Mouse (Mus musculus) limb, embryonic 15.5 days (tissue): ENCODE results near the gene Srms. TPM values are rescaled to one million over a fixed set of nuclear protein-coding genes. Genes with fewer than 3 reads are reported as not detected.
"Not testable (repeated sequence)": the region's sequence is repeated elsewhere in the genome, so short reads cannot be mapped to it uniquely, and the experiment has no call there.

Experiments used
- ATAC-seq: fragments of 200-750 bp; cut with Nextera tagmentation; 2 replicates; pipeline ENCODE4 v1.8.0; 2017; ENCODE audit warnings: low read depth, moderate TSS enrichment; ENCODE audit not compliant: insufficient number of reproducible peaks, low FRiP score, low TSS enrichment
- H3K27ac ChIP-seq: fragments of 300-500 bp; sonication (generic); 2 replicates; pipeline ENCODE4 v1.5.1; 2015; ENCODE audit warnings: moderate library complexity, mild to moderate bottlenecking, inconsistent platforms
- H3K27me3 ChIP-seq: fragments of 300-500 bp; sonication (generic); 2 replicates; pipeline ENCODE4 v1.6.1; 2015; ENCODE audit warnings: inconsistent platforms
- H3K36me3 ChIP-seq: fragments of 300-500 bp; sonication (generic); 2 replicates; pipeline ENCODE4 v1.6.1; 2015; ENCODE audit warnings: inconsistent platforms
- H3K4me1 ChIP-seq: fragments of 300-500 bp; sonication (generic); 2 replicates; pipeline ENCODE4 v1.6.1; 2015; ENCODE audit warnings: inconsistent platforms
- H3K4me2 ChIP-seq: fragments of 300-500 bp; sonication (generic); 2 replicates; pipeline ENCODE4 v1.6.1; 2015; ENCODE audit warnings: mild to moderate bottlenecking, inconsistent platforms
- H3K4me3 ChIP-seq: fragments of 300-500 bp; sonication (generic); 2 replicates; pipeline ENCODE4 v1.5.1; 2015; ENCODE audit warnings: mild to moderate bottlenecking, inconsistent platforms
- H3K9ac ChIP-seq: fragments of 300-500 bp; sonication (generic); 2 replicates; pipeline ENCODE4 v1.6.1; 2015; ENCODE audit warnings: inconsistent platforms
- H3K9me3 ChIP-seq: fragments of 300-500 bp; sonication (generic); 2 replicates; pipeline ENCODE4 v1.6.1; 2016; ENCODE audit warnings: inconsistent platforms
- WGBS: fragments of 180-500 bp; shearing (Covaris S2); methylation state at CpG from one replicate; pipeline ENCODE4 v1.1.7; 2015; 5-methylcytosine and 5-hydroxymethylcytosine counted together
- polyA plus RNA-seq: library from polyadenylated mRNA; unstranded; fragments of >200 nt; fragmentation: Nextera tagmentation; extraction: Ambion mirVana; gene quantifications from 2 replicates; pipeline ENCODE4 v1.2.1, GENCODE M21; 2015

Gene Srms
- polyA plus RNA-seq, 1 experiment from 2014 or later = 0.26 TPM

GRCm38 (mm10) chr2:181216037-181216436, 3.1 kb upstream of the Srms start:
- peaks cover 34% of the 10 kb centered on the region for H3K27me3 ChIP-seq
- no peak overlapping the region for H3K9ac ChIP-seq
- H3K4me3 ChIP-seq = no peak overlapping the region
- peaks cover 25% of the 10 kb centered on the region for H3K4me1 ChIP-seq
- H3K4me2 ChIP-seq = no peak overlapping the region
- ATAC-seq = no peak
- H3K36me3 ChIP-seq = no peaks in the 10 kb centered on the region
- no peak overlapping the region for H3K27ac ChIP-seq
- H3K9me3 ChIP-seq = no peaks in the 10 kb centered on the region
- 84% methylated on average over 6 of the region's 6 CpGs for WGBS

DNA sequence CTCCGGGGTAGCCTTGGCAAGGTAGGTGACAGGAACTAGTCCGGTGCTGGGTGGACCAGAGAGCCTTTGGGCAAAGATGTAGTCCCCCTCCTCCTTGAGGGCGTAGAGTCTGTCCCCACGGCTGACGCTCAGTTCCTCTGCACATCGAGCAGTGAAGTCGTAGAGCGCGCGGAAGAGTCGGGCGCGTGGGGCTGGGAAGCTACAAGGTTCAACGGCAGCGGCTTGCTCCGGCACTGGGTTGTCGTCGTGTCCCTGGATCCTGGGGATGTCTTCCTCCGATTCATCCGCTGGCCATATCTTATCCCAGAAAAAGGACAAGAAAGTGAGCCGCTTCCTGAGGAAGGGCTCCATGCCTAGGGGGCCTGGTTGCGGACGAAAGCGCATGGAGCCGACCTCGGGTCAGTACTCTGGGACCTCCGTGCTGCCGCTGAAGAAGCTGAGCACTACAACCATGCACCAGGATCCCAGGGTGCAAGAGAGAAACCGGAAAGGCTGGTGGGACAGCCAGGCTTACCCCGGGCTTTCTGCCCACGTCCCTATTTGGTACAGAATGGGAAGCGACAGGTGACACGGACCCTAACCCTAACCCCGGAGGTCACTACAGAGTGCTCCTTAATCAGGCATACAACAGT, 480 bp downstream of the Srms start:
- Histone ChIP-seq H3K9me3 (no peaks in the 10 kb centered on the region), H3K4me2 (peak overlapping the region; percentile 40), H3K9ac (no peak overlapping the region), H3K4me1 (peaks cover 14% of the 10 kb centered on the region), H3K27ac (no peak overlapping the region), H3K27me3 (peaks cover 39% of the 10 kb centered on the region), H3K4me3 (peak overlapping the region; percentile 25), H3K36me3 (no peaks in the 10 kb centered on the region)
- no peak for ATAC-seq
- WGBS = 3% methylated on average over 34 of the region's 34 CpGs

DNA sequence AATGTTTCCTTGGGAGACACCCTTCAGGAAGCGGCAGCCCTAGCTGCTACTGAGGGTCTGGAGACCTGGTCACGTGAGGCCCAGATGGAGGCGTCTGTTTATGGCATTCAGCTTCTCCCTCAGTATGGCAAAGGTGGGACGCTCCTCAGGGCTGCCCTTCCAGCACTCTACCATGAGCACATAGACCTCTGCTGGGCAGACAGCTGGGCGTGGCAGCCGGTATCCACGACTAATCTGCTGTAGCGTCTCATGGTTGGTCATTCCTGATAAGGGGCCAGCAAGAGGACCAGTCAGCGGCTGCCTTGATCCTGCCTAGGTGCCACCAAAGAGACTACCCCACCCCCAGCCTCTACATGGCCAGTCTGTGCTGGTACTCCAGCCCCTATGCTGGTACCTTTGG, 6.9 kb downstream of the Srms start:
- Histone ChIP-seq H3K4me1 (no peaks in the 10 kb centered on the region), H3K36me3 (no peaks in the 10 kb centered on the region), H3K9ac (no peak overlapping the region), H3K27ac (no peak overlapping the region), H3K4me3 (no peak overlapping the region), H3K9me3 (no peaks in the 10 kb centered on the region), H3K4me2 (no peak overlapping the region), H3K27me3 (peaks cover 6% of the 10 kb centered on the region)
- 78% methylated on average over 9 of the region's 9 CpGs for WGBS
- ATAC-seq = no peak

DNA sequence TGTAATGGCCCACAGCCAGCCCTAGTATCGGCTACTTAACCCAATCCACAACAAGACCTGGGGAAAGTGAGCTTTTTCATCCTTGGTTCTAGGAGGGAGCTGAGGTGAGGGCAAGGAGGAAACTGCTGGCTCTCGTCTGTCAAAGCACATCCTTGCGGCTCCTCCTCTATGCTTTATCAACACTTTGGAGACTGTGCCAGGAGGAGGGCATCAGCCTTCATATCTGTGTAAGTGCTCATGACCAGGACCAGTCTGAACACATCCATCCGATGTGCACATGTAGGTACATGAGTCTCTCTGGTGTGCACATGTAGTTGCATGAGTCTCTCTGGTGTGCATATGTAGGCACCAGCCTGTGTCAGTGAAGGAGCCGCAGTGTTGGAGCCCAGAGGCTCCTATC, 7.3 kb downstream of the Srms start:
- no peak for ATAC-seq
- 81% methylated on average over 5 of the region's 5 CpGs for WGBS

GRCm38 (mm10) chr2:181202886-181203285, 10.1 kb downstream of the Srms start:
- Histone ChIP-seq H3K27me3 (no peaks in the 10 kb centered on the region), H3K4me1 (no peaks in the 10 kb centered on the region), H3K36me3 (no peaks in the 10 kb centered on the region), H3K4me3 (no peak overlapping the region), H3K27ac (no peak overlapping the region), H3K4me2 (no peak overlapping the region), H3K9me3 (no peaks in the 10 kb centered on the region), H3K9ac (no peak overlapping the region)
- WGBS = 81% methylated on average over 6 of the region's 6 CpGs
- ATAC-seq = no peak

More for the DNA sequence above, 7.3 kb downstream of the Srms start:
- no peak overlapping the region for H3K27ac ChIP-seq
- 0 out of 2 replicates have a peak, but pooled peaks cover 3% of the 10 kb centered on the region for H3K27me3 ChIP-seq
- H3K36me3 ChIP-seq = no peaks in the 10 kb centered on the region
- H3K4me3 ChIP-seq = no peak overlapping the region
- H3K9ac ChIP-seq = no peak overlapping the region
- H3K4me1 ChIP-seq = no peaks in the 10 kb centered on the region
- H3K9me3 ChIP-seq = no peaks in the 10 kb centered on the region
- no peak overlapping the region for H3K4me2 ChIP-seq

- Histone ChIP-seq H3K9ac (no peak within 1 kb of the TSS), H3K4me1 (no peaks in the 10 kb centered on the region), H3K9me3 (no peaks in the 10 kb centered on the region), H3K27me3 (no peaks in the 10 kb centered on the region), H3K4me3 (no peak within 1 kb of the TSS), H3K27ac (no peak within 1 kb of the TSS), H3K36me3 (no peaks in the 10 kb centered on the region), H3K4me2 (no peak within 1 kb of the TSS)
- ATAC-seq = no peak
- 79% methylated on average over 3 of the region's 3 CpGs for WGBS
Measured at GRCm38 (mm10) chr2:181202422-181202821, 10.6 kb downstream of the Srms start, which contains the start of gene Ptk6. TSS of gene Ptk6 (minus strand) at chr2:181202789.

DNA sequence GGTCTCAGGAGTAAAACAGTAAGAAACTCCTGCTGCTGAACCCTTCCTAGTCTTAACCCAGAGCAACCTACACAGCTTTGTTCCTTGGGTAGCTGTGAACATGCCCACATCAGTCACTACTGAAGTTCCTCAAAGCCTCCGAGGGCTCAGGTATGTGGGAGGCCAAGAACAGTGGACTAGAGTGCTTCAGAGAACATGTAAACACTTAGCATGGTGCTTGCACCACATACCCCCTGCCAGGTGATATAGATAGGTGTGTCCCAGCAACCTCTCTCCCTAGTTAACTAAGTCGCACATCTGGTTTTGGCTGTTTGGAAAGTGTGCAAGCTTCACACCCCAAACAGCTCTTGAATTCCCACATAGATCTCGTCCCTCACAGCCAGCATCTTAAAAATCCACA, 11.4 kb downstream of the Srms start:
- 56% methylated on average over 3 of the region's 3 CpGs for WGBS
- ATAC-seq = no peak

GRCm38 (mm10) chr2:181196628-181197300, 16.2 kb downstream of the Srms start:
- Histone ChIP-seq H3K4me3 (no peak overlapping the region), H3K27ac (no peak overlapping the region), H3K27me3 (no peaks in the 10 kb centered on the region), H3K9ac (no peak overlapping the region), H3K9me3 (no peaks in the 10 kb centered on the region), H3K36me3 (no peaks in the 10 kb centered on the region), H3K4me1 (no peaks in the 10 kb centered on the region), H3K4me2 (no peak overlapping the region)
- WGBS = 79% methylated on average over 4 of the region's 4 CpGs
- no peak for ATAC-seq

More for the DNA sequence above, 11.4 kb downstream of the Srms start:
- Histone ChIP-seq H3K27me3 (no peaks in the 10 kb centered on the region), H3K9ac (no peak overlapping the region), H3K27ac (no peak overlapping the region), H3K36me3 (no peaks in the 10 kb centered on the region), H3K4me3 (no peak overlapping the region), H3K4me1 (no peaks in the 10 kb centered on the region), H3K4me2 (no peak overlapping the region), H3K9me3 (no peaks in the 10 kb centered on the region)

DNA sequence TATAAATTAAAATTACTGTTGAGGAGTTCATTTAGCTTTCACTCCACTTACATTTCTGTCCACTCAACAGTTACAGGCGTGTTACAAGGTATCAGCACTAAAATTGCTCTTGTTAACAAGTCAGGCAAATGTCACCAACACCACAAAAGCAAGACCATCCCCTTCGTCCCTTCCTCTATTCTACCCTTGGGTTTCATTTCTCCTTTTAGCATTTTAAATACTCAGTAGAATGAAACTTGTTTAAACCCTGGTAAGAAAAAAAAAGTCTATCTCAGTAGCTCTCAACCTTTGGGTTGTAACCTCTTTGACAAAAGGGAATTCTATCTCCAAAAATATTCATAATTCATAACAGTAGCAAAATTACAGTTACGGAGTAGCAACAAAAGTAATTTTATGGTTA, 19.9 kb downstream of the Srms start:
- Histone ChIP-seq H3K4me2 (no peak overlapping the region), H3K4me1 (peaks cover 9% of the 10 kb centered on the region), H3K4me3 (no peak overlapping the region), H3K9me3 (no peaks in the 10 kb centered on the region), H3K9ac (no peak overlapping the region), H3K36me3 (no peaks in the 10 kb centered on the region), H3K27ac (no peak overlapping the region), H3K27me3 (no peaks in the 10 kb centered on the region)
- ATAC-seq = no peak
- 70% methylated on average over 3 of the region's 3 CpGs for WGBS

DNA sequence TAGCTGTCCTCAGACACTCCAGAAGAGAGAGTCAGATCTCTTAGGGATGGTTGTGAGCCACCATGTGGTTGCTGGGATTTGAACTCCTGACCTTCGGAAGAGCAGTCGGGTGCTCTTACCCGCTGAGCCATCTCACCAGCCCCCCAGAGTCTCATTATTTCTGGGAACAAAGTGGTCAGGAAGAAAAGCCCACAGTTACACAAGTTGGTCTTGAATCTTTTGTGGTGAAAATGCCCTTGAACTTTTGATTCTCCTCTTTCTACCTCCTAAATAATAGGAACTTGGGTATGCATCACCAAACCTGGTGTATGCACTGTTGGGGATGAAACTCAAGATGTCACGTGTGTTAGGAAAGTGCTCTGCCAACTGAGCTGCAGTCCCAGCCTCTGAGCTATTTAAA, 21.0 kb downstream of the Srms start:
- no peak overlapping the region for H3K4me3 ChIP-seq
- 80% methylated on average over 4 of the region's 4 CpGs for whole genome bisulfite sequencing
- H3K36me3 ChIP-seq = no peaks in the 10 kb centered on the region
- peaks cover 11% of the 10 kb centered on the region for H3K4me1 ChIP-seq
- no peak overlapping the region for H3K9ac ChIP-seq
- no peak overlapping the region for H3K4me2 ChIP-seq
- H3K27ac ChIP-seq = no peak overlapping the region
- no peak for ATAC-seq
- H3K27me3 ChIP-seq = no peaks in the 10 kb centered on the region
- no peaks in the 10 kb centered on the region for H3K9me3 ChIP-seq

DNA sequence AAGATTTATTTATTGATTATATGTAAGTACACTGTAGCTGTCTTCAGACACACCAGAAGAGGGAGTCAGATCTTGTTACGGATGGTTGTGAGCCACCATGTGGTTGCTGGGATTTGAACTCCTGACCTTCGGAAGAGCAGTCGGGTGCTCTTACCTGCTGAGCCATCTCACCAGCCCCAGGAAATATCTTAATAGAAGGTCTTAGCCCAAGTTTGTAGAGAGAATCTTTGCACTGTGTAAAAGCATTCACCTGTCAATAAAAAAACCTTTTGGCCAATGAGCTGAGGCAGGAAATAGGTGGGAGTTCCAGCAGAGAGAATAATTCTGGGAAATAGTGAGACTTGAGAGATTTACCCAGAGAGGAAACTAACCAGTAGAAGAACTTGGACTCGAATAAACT, 21.6 kb downstream of the Srms start:
- H3K4me1 ChIP-seq = peaks cover 11% of the 10 kb centered on the region
- 73% methylated on average over 4 of the region's 4 CpGs for WGBS
- not testable (repeated sequence) for H3K4me3 ChIP-seq, H3K9me3 ChIP-seq, H3K4me2 ChIP-seq, H3K27me3 ChIP-seq, H3K9ac ChIP-seq, ATAC-seq, H3K27ac ChIP-seq, H3K36me3 ChIP-seq

DNA sequence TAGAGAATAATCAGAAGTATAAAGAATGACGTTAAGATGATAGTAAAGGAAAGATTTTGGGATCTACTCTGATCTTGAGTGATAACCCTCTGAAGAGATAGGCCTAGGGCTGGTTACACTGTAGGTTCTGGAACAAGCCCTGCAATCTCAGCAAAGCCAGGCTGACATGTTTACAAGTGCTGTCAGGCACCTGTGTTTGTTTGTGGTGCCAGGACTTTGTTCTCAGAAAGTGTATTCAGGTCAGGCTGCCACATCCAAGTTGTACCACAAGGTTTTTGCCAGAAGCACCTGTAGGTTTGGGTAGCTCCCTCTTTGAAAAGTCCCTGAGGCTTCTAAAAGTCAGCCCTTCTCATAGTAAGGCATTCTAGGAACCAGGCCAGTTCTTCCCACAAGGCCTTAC, 23.7 kb downstream of the Srms start:
- 86% methylated on average over 1 of the region's 1 CpGs for WGBS
- H3K36me3 ChIP-seq = no peaks in the 10 kb centered on the region
- no peak for ATAC-seq
- H3K9me3 ChIP-seq = no peaks in the 10 kb centered on the region
- no peak overlapping the region; the same call in 1 of the 2 replicates for H3K27ac ChIP-seq
- no peaks in the 10 kb centered on the region for H3K27me3 ChIP-seq
- H3K9ac ChIP-seq = no peak overlapping the region
- peaks cover 14% of the 10 kb centered on the region for H3K4me1 ChIP-seq
- no peak overlapping the region for H3K4me3 ChIP-seq
- H3K4me2 ChIP-seq = no peak overlapping the region
